Mouse (Mus musculus) forebrain, postnatal 0 days (tissue): Measurements from ENCODE around the gene Zc3h15. TPM values are rescaled to one million over a fixed set of nuclear protein-coding genes. Genes with fewer than 3 reads are reported as not detected.
"Not testable (repeated sequence)": the region's sequence is repeated elsewhere in the genome, so short reads cannot be mapped to it uniquely, and the experiment has no call there.

Experiments used
- ATAC-seq: fragments of 200-750 bp; cut with Nextera tagmentation; 2 replicates; pipeline ENCODE4 v1.8.0; 2017; ENCODE audit warnings: mild to moderate bottlenecking, moderate library complexity
- DNase-seq: peaks from one replicate; pipeline ENCODE4 v3.0.0-alpha.2; 2015
- H3K27ac ChIP-seq: fragments of 300-500 bp; sonication (generic); 2 replicates; pipeline ENCODE4 v1.5.1; 2014; ENCODE audit warnings: low read depth, mild to moderate bottlenecking, antibody characterized with exemption, low read length, moderate library complexity, mixed read lengths
- H3K27me3 ChIP-seq: fragments of 300-500 bp; sonication (generic); 2 replicates; pipeline ENCODE4 v1.6.1; 2014; ENCODE audit warnings: mild to moderate bottlenecking, low read length, mixed read lengths; ENCODE audit not compliant: insufficient read depth
- H3K36me3 ChIP-seq: fragments of 300-500 bp; sonication (generic); 2 replicates; pipeline ENCODE4 v1.6.1; 2014; ENCODE audit warnings: mild to moderate bottlenecking, moderate library complexity; ENCODE audit not compliant: insufficient read depth
- H3K4me1 ChIP-seq: fragments of 300-500 bp; sonication (generic); 2 replicates; pipeline ENCODE4 v1.6.1; 2014; ENCODE audit warnings: antibody characterized with exemption; ENCODE audit not compliant: insufficient read depth
- H3K4me2 ChIP-seq: fragments of 300-500 bp; sonication (generic); 2 replicates; pipeline ENCODE4 v1.6.1; 2014; ENCODE audit warnings: low read depth, mild to moderate bottlenecking, moderate library complexity
- H3K4me3 ChIP-seq: fragments of 300-500 bp; sonication (generic); 2 replicates; pipeline ENCODE4 v1.5.1; 2014; ENCODE audit warnings: low read depth, low read length, mixed read lengths
- H3K9ac ChIP-seq: fragments of 300-500 bp; sonication (generic); 2 replicates; pipeline ENCODE4 v1.6.1; 2014; ENCODE audit warnings: mild to moderate bottlenecking
- H3K9me3 ChIP-seq: fragments of 300-500 bp; sonication (generic); 2 replicates; pipeline ENCODE4 v1.6.1; 2016; ENCODE audit warnings: low read length
- CTCF ChIP-seq: sonication (generic); IDR thresholded peaks from 2 replicates; pipeline ENCODE4 v1.5.1; 2016; ENCODE audit warnings: antibody characterized with exemption, control low read depth, low read depth
- WGBS: fragments of 180-500 bp; shearing (Covaris S2); extraction: QIAGEN DNeasy Blood & Tissue Kit; methylation state at CpG from one replicate; pipeline ENCODE4 v1.1.7; 2014; 5-methylcytosine and 5-hydroxymethylcytosine counted together
- polyA plus RNA-seq: library from polyadenylated mRNA; unstranded; fragments of >200 nt; fragmentation: Nextera tagmentation; extraction: Ambion mirVana; gene quantifications from 2 replicates; pipeline ENCODE4 v1.2.1, GENCODE M21; 2015
- total RNA-seq: library from RNA; depleted of rRNA; stranded (reverse); fragments of >200 nt; gene quantifications from 2 replicates; pipeline ENCODE4 v1.2.3, GENCODE M21; 2014

Zc3h15 gene
- total and polyA plus RNA-seq, 2 experiments from 2014 or later = 110 to 189 TPM

- Histone ChIP-seq H3K27me3 (no peaks in the 10 kb centered on the region), H3K27ac (no peak overlapping the region), H3K9ac (no peak overlapping the region), H3K4me3 (no peak overlapping the region), H3K4me1 (no peaks in the 10 kb centered on the region), H3K36me3 (peaks cover 16% of the 10 kb centered on the region; the same call in 1 of the 2 replicates), H3K4me2 (no peak overlapping the region), H3K9me3 (no peaks in the 10 kb centered on the region)
- ATAC-seq (no peak), DNase-seq (no peak)
- 85% methylated on average over 1 of the region's 1 CpGs for WGBS
- TF ChIP-seq CTCF = no peak
Measured at GRCm38 (mm10) chr2:83660114-83660513, 15.9 kb downstream of the Zc3h15 start.

- ATAC-seq (no peak), DNase-seq (no peak)
- no peak overlapping the region for H3K4me2 ChIP-seq
- WGBS = 96% methylated on average over 6 of the region's 6 CpGs
- no peaks in the 10 kb centered on the region for H3K9me3 ChIP-seq
- no peak for TF ChIP-seq CTCF
- H3K4me1 ChIP-seq = no peaks in the 10 kb centered on the region
- peaks cover 16% of the 10 kb centered on the region; the same call in 1 of the 2 replicates for H3K36me3 ChIP-seq
- H3K9ac ChIP-seq = no peak overlapping the region
- no peak overlapping the region for H3K27ac ChIP-seq
- no peak overlapping the region for H3K4me3 ChIP-seq
- no peaks in the 10 kb centered on the region for H3K27me3 ChIP-seq
Measured at GRCm38 (mm10) chr2:83661351-83661750, 17.1 kb downstream of the Zc3h15 start.

- not testable (repeated sequence) for H3K4me2 ChIP-seq, H3K27me3 ChIP-seq, H3K9me3 ChIP-seq, H3K4me1 ChIP-seq, H3K27ac ChIP-seq, H3K4me3 ChIP-seq, H3K9ac ChIP-seq, DNase-seq, ATAC-seq
- WGBS = 98% methylated on average over 2 of the region's 2 CpGs
- TF ChIP-seq CTCF = peak; percentile 14; the same call in 1 of the 2 replicates
- peaks cover 16% of the 10 kb centered on the region; the same call in 1 of the 2 replicates for H3K36me3 ChIP-seq
Measured at GRCm38 (mm10) chr2:83665051-83665450, 20.8 kb downstream of the Zc3h15 start.

- TF ChIP-seq CTCF = no peak
- Histone ChIP-seq H3K9ac (no peak overlapping the region), H3K36me3 (peaks cover 13% of the 10 kb centered on the region; the same call in 1 of the 2 replicates), H3K4me1 (no peaks in the 10 kb centered on the region), H3K4me3 (no peak overlapping the region), H3K4me2 (no peak overlapping the region), H3K9me3 (no peaks in the 10 kb centered on the region), H3K27me3 (no peaks in the 10 kb centered on the region), H3K27ac (no peak overlapping the region)
- 81% methylated on average over 2 of the region's 2 CpGs for WGBS
- no peak for ATAC-seq
- DNase-seq = no peak
Measured at GRCm38 (mm10) chr2:83667430-83667829, 23.2 kb downstream of the Zc3h15 start.

GRCm38 (mm10) chr2:83668052-83668451 lies 23.8 kb downstream of the Zc3h15 start:
- Histone ChIP-seq H3K4me1 (no peaks in the 10 kb centered on the region), H3K27me3 (no peaks in the 10 kb centered on the region), H3K4me2 (no peak overlapping the region), H3K4me3 (no peak overlapping the region), H3K36me3 (0 out of 2 replicates have a peak, but pooled peaks cover 10% of the 10 kb centered on the region), H3K9me3 (no peaks in the 10 kb centered on the region), H3K27ac (no peak overlapping the region), H3K9ac (no peak overlapping the region)
- DNase-seq = no peak
- WGBS = 95% methylated on average over 1 of the region's 1 CpGs
- no peak for ATAC-seq
- TF ChIP-seq CTCF = no peak

- ATAC-seq = no peak
- no peak for DNase-seq
- no peaks in the 10 kb centered on the region for H3K4me1 ChIP-seq
- H3K27me3 ChIP-seq = no peaks in the 10 kb centered on the region
- TF ChIP-seq CTCF = no peak
- H3K27ac ChIP-seq = no peak overlapping the region
- 86% methylated on average over 5 of the region's 5 CpGs for WGBS
- H3K36me3 ChIP-seq = 0 out of 2 replicates have a peak, but pooled peaks cover 10% of the 10 kb centered on the region
- no peaks in the 10 kb centered on the region for H3K9me3 ChIP-seq
- no peak overlapping the region for H3K9ac ChIP-seq
- no peak overlapping the region for H3K4me3 ChIP-seq
- no peak overlapping the region for H3K4me2 ChIP-seq
Measured at GRCm38 (mm10) chr2:83669988-83670387, 25.8 kb downstream of the Zc3h15 start.

GRCm38 (mm10) chr2:83671843-83672242 lies 27.6 kb downstream of the Zc3h15 start:
- ATAC-seq (no peak), DNase-seq (no peak)
- no peak overlapping the region for H3K27ac ChIP-seq
- no peak for TF ChIP-seq CTCF
- H3K4me1 ChIP-seq = 0 out of 2 replicates have a peak, but pooled peaks cover 2% of the 10 kb centered on the region
- H3K9ac ChIP-seq = no peak overlapping the region
- H3K36me3 ChIP-seq = 0 out of 2 replicates have a peak, but pooled peaks cover 10% of the 10 kb centered on the region
- H3K4me2 ChIP-seq = no peak overlapping the region
- H3K9me3 ChIP-seq = no peaks in the 10 kb centered on the region
- H3K4me3 ChIP-seq = no peak overlapping the region
- 97% methylated on average over 2 of the region's 2 CpGs for WGBS
- no peaks in the 10 kb centered on the region for H3K27me3 ChIP-seq
